Comparison of ENCODE assay signal across 24 mouse cellular contexts in the genomic region with DNA sequence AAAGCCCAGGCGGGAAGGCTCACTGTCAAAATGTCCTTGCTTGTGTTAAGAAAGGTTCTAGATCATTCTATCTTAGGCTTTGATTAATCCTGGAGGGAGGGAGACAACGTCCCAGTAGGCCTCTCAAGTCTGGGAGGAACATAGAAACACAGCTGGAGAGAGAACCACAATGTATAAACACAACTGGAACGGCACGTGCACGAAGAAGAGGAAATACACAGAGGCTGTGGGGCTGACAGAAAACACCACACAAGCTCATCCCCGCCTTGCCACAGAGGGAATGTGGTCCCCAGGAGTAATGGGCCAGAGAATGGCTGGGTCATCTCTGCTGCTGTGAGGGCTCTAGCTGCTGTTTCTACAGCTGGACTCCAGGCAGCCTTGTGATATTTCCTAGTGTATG. TPM values are rescaled to one million over a fixed set of nuclear protein-coding genes. Genes with fewer than 3 reads are reported as not detected.
DNase-seq lines count a peak whose midpoint lies in the region; ATAC-seq and TF ChIP-seq lines count a peak whose summit lies in the region.
"Had no signal": no experiment of that assay in that cellular context is flagged by ENCODE, and none has a peak within 500 bp of the region (broad histone marks: within the 10 kb centered on the region; RNA-seq: fewer than 3 reads in every experiment).

No protein-coding gene starts in this region.

- no peak overlapping the region for H3K4me3 ChIP-seq in heart, embryonic 10.5 days
- H3K4me3 ChIP-seq in intestine, embryonic 16.5 days (ENCODE audit: low read length): no peak overlapping the region
- H3K4me3 ChIP-seq in intestine, postnatal 0 days (ENCODE audit: low read depth, low read length): no peak overlapping the region
- H3K4me3 ChIP-seq in lung, postnatal 0 days (ENCODE audit: low read depth, low read length): no peak overlapping the region
- no peak overlapping the region for H3K4me3 ChIP-seq in stomach, postnatal 0 days (ENCODE audit: low read depth, low read length)
- H3K4me3 ChIP-seq: forebrain, embryonic 13.5 days; hindbrain, embryonic 12.5 days; liver, embryonic 13.5 days; neural tube, embryonic 15.5 days had no signal

- no peak overlapping the region for H3K9ac ChIP-seq in intestine, embryonic 16.5 days (ENCODE audit: low read depth, low read length)
- no peak overlapping the region for H3K9ac ChIP-seq in intestine, postnatal 0 days (ENCODE audit: low read depth, low read length)
- no peak overlapping the region for H3K9ac ChIP-seq in lung, postnatal 0 days (replicated peaks; ENCODE audit: low read depth)
- no peak overlapping the region for H3K9ac ChIP-seq in stomach, postnatal 0 days (ENCODE audit: low read length)
- H3K9ac ChIP-seq: forebrain, embryonic 13.5 days; hindbrain, embryonic 12.5 days; liver, embryonic 13.5 days; neural tube, embryonic 15.5 days had no signal

- intact Hi-C loops in heart, postnatal 36 days (cut with DNase I): no loop called here

- no peaks in the 10 kb centered on the region for H3K27me3 ChIP-seq in heart, embryonic 10.5 days (ENCODE audit: insufficient read depth, poor library complexity, severe bottlenecking)
- H3K27me3 ChIP-seq in intestine, embryonic 16.5 days (replicated peaks; ENCODE audit: control insufficient read depth, insufficient read depth, low read length): no peaks in the 10 kb centered on the region
- H3K27me3 ChIP-seq in intestine, postnatal 0 days (replicated peaks; ENCODE audit: control insufficient read depth, insufficient read depth, low read length): no peaks in the 10 kb centered on the region
- H3K27me3 ChIP-seq in lung, postnatal 0 days (replicated peaks; ENCODE audit: insufficient read depth, low read length): no peaks in the 10 kb centered on the region
- H3K27me3 ChIP-seq in stomach, postnatal 0 days (ENCODE audit: control insufficient read depth, insufficient read depth, low read length): no peaks in the 10 kb centered on the region
- H3K27me3 ChIP-seq: forebrain, embryonic 13.5 days; hindbrain, embryonic 12.5 days; liver, embryonic 13.5 days; neural tube, embryonic 15.5 days had no signal

- TF ChIP-seq EP300 in lung, postnatal 0 days (IDR thresholded peaks at IDR 0.05): no peak
- TF ChIP-seq EP300 in stomach, postnatal 0 days (optimal IDR thresholded peaks at IDR 0.05): no peak

- peak overlapping the region; percentile 37; the same call in 1 of the 2 replicates for H3K27ac ChIP-seq in heart, embryonic 10.5 days
- H3K27ac ChIP-seq in intestine, embryonic 16.5 days (ENCODE audit: low read length): 0 out of 2 replicates have a peak overlapping the region, but pooled peaks have one; percentile 15
- H3K27ac ChIP-seq in intestine, postnatal 0 days (ENCODE audit: low read depth, low read length): no peak overlapping the region
- no peak overlapping the region for H3K27ac ChIP-seq in lung, postnatal 0 days (ENCODE audit: low read length)
- H3K27ac ChIP-seq in stomach, postnatal 0 days (replicated peaks): no peak overlapping the region; the same call in 1 of the 2 replicates
- H3K27ac ChIP-seq: forebrain, embryonic 13.5 days; hindbrain, embryonic 12.5 days; liver, embryonic 13.5 days; neural tube, embryonic 15.5 days had no signal

- DNase-seq in heart, embryonic 10.5 days (ENCODE audit: low spot score): no peak
- no peak for DNase-seq in heart, postnatal 36 days
- DNase-seq in lung, postnatal 0 days (ENCODE audit: low spot score): peak; percentile 39
- no peak for DNase-seq in stomach, postnatal 0 days (ENCODE audit: low spot score)
- no peak for DNase-seq in right cerebral cortex, adult 2 months (ENCODE audit: low spot score in 2 of 2)
- DNase-seq: adrenal gland, postnatal 25 days; cerebellum, adult 8-10 months; gastrocnemius, postnatal 36 days; kidney, adult 18-20 months; kidney, postnatal 4 days; liver, embryonic 13.5 days; right cerebral cortex, postnatal 14 days had no signal

- TF ChIP-seq CTCF in intestine, postnatal 0 days (IDR thresholded peaks at IDR 0.05; ENCODE audit: low read depth): no peak
- no peak for TF ChIP-seq CTCF in lung, postnatal 0 days (IDR thresholded peaks at IDR 0.05)
- no peak for TF ChIP-seq CTCF in stomach, postnatal 0 days (IDR thresholded peaks at IDR 0.05; ENCODE audit: low read depth)

- peaks cover 9% of the 10 kb centered on the region for H3K36me3 ChIP-seq in heart, embryonic 10.5 days
- no peaks in the 10 kb centered on the region for H3K36me3 ChIP-seq in intestine, embryonic 16.5 days (ENCODE audit: control insufficient read depth, insufficient read depth, low read length)
- H3K36me3 ChIP-seq in intestine, postnatal 0 days (ENCODE audit: control insufficient read depth, insufficient read depth): no peaks in the 10 kb centered on the region
- no peaks in the 10 kb centered on the region for H3K36me3 ChIP-seq in lung, postnatal 0 days (ENCODE audit: insufficient read depth, low read length)
- H3K36me3 ChIP-seq in stomach, postnatal 0 days (ENCODE audit: control insufficient read depth, insufficient read depth, low read length): no peaks in the 10 kb centered on the region
- H3K36me3 ChIP-seq: hindbrain, embryonic 12.5 days; liver, embryonic 13.5 days; neural tube, embryonic 15.5 days had no signal

- 82% methylated on average over 6 of the region's 6 CpGs for WGBS in heart, embryonic 10.5 days
- 53% methylated on average over 6 of the region's 6 CpGs for WGBS in intestine, embryonic 16.5 days
- 64% methylated on average over 6 of the region's 6 CpGs for whole genome bisulfite sequencing in intestine, postnatal 0 days
- WGBS in lung, postnatal 0 days: 43% methylated on average over 6 of the region's 6 CpGs
- 36% methylated on average over 6 of the region's 6 CpGs for WGBS in stomach, postnatal 0 days

- H3K4me2 ChIP-seq in intestine, embryonic 16.5 days (ENCODE audit: low read depth, low read length): no peak overlapping the region
- H3K4me2 ChIP-seq in intestine, postnatal 0 days (replicated peaks; ENCODE audit: low read depth): no peak overlapping the region
- H3K4me2 ChIP-seq in lung, postnatal 0 days (replicated peaks; ENCODE audit: low read depth, low read length): no peak overlapping the region
- no peak overlapping the region for H3K4me2 ChIP-seq in stomach, postnatal 0 days (replicated peaks; ENCODE audit: low read depth)
- H3K4me2 ChIP-seq: forebrain, embryonic 13.5 days; hindbrain, embryonic 12.5 days; liver, embryonic 13.5 days; midbrain, embryonic 11.5 days; neural tube, embryonic 15.5 days had no signal

- H3K9me3 ChIP-seq in heart, embryonic 10.5 days: no peaks in the 10 kb centered on the region
- no peaks in the 10 kb centered on the region for H3K9me3 ChIP-seq in intestine, embryonic 16.5 days (ENCODE audit: control insufficient read depth, low read length)
- no peaks in the 10 kb centered on the region for H3K9me3 ChIP-seq in intestine, postnatal 0 days (ENCODE audit: control insufficient read depth)
- H3K9me3 ChIP-seq in lung, postnatal 0 days (ENCODE audit: low read length): no peaks in the 10 kb centered on the region
- no peaks in the 10 kb centered on the region for H3K9me3 ChIP-seq in stomach, postnatal 0 days (ENCODE audit: control insufficient read depth, low read length)
- H3K9me3 ChIP-seq: forebrain, embryonic 13.5 days; hindbrain, embryonic 12.5 days; liver, embryonic 13.5 days; neural tube, embryonic 15.5 days had no signal

- ATAC-seq in intestine, embryonic 16.5 days: peak; percentile 48; the same call in 1 of the 2 replicates
- ATAC-seq in intestine, postnatal 0 days: no peak
- peak; percentile 37; the same call in 1 of the 2 replicates for ATAC-seq in lung, postnatal 0 days
- peak; percentile 46; the same call in 1 of the 2 replicates for ATAC-seq in stomach, postnatal 0 days (ENCODE audit: low FRiP score, low TSS enrichment)
- ATAC-seq: CD4-positive, CD25-positive, alpha-beta regulatory T cell, adult 4 months; forebrain, embryonic 13.5 days had no signal

- H3K4me1 ChIP-seq in heart, embryonic 10.5 days: peaks cover 79% of the 10 kb centered on the region
- H3K4me1 ChIP-seq in intestine, embryonic 16.5 days (ENCODE audit: control insufficient read depth, insufficient read depth, low read length): peaks cover 3% of the 10 kb centered on the region; the same call in 1 of the 2 replicates
- no peaks in the 10 kb centered on the region for H3K4me1 ChIP-seq in intestine, postnatal 0 days (replicated peaks; ENCODE audit: control insufficient read depth, insufficient read depth, low read length)
- no peaks in the 10 kb centered on the region; the same call in 1 of the 2 replicates for H3K4me1 ChIP-seq in lung, postnatal 0 days (ENCODE audit: insufficient read depth, low read depth, low read length)
- H3K4me1 ChIP-seq in stomach, postnatal 0 days (replicated peaks; ENCODE audit: control insufficient read depth, insufficient read depth): no peaks in the 10 kb centered on the region
- H3K4me1 ChIP-seq: liver, embryonic 13.5 days; neural tube, embryonic 15.5 days had no signal

RNA-seq across cellular contexts. Expression of gene Arhgap44, which starts 48.9 kb away (rescaled TPM):
- 8.4 and 11.3 TPM in 2 replicates for polyA plus RNA-seq in heart, embryonic 10.5 days (2016; fragmentation: Nextera tagmentation; extraction: Ambion mirVana)
- total RNA-seq in heart, postnatal 36 days (2021): 10 to 100 TPM; 20.8 to 24.3 TPM
- 4.2 and 5.9 TPM in 2 replicates for polyA plus RNA-seq in intestine, embryonic 16.5 days (2015; fragmentation: Nextera tagmentation; extraction: Ambion mirVana)
- polyA plus RNA-seq in intestine, postnatal 0 days (2015; fragmentation: Nextera tagmentation; extraction: Ambion mirVana): 10.2 and 11.1 TPM in 2 replicates
- polyA plus RNA-seq in lung, postnatal 0 days (2015; fragmentation: Nextera tagmentation; extraction: Ambion mirVana): 31.2 and 33.7 TPM in 2 replicates
- polyA plus RNA-seq in stomach, postnatal 0 days (2015; fragmentation: Nextera tagmentation; extraction: Ambion mirVana): 2.9 and 3.1 TPM in 2 replicates
- total RNA-seq: megakaryocyte progenitor cell, adult 5-6 weeks had no signal

RNA-seq across cellular contexts. Expression of gene 1700086D15Rik, which starts 52.0 kb away (rescaled TPM):
- 0.14 and 0.16 TPM in 2 replicates for polyA plus RNA-seq in heart, embryonic 10.5 days (2016; fragmentation: Nextera tagmentation; extraction: Ambion mirVana)
- not detected for total RNA-seq in heart, postnatal 36 days (2021)
- polyA plus RNA-seq in intestine, embryonic 16.5 days (2015; fragmentation: Nextera tagmentation; extraction: Ambion mirVana): not detected in 2 replicates
- polyA plus RNA-seq in intestine, postnatal 0 days (2015; fragmentation: Nextera tagmentation; extraction: Ambion mirVana): 0.13 TPM in 1 of 2 replicates, not detected in the other
- polyA plus RNA-seq in lung, postnatal 0 days (2015; fragmentation: Nextera tagmentation; extraction: Ambion mirVana): 0.29 and 0.32 TPM in 2 replicates
- 0.12 TPM in 1 of 2 replicates, not detected in the other for polyA plus RNA-seq in stomach, postnatal 0 days (2015; fragmentation: Nextera tagmentation; extraction: Ambion mirVana)
- total RNA-seq: adrenal gland, postnatal 25 days; megakaryocyte progenitor cell, adult 5-6 weeks; midbrain, postnatal 0 days had no signal
- polyA plus RNA-seq: CD4-positive, CD25-positive, alpha-beta regulatory T cell, adult 4 months; embryonic facial prominence, embryonic 14.5 days; forebrain, embryonic 13.5 days; hindbrain, embryonic 12.5 days; kidney, embryonic 16.5 days; liver, embryonic 13.5 days; midbrain, embryonic 11.5 days; urinary bladder, adult 2 months had no signal

RNA-seq across cellular contexts. Expression of gene Myocd, which starts 58.1 kb away (rescaled TPM):
- 53.2 and 73.8 TPM in 2 replicates for polyA plus RNA-seq in heart, embryonic 10.5 days (2016; fragmentation: Nextera tagmentation; extraction: Ambion mirVana)
- total RNA-seq in heart, postnatal 36 days (2021): 10 to 100 TPM; 69.4 to 81.2 TPM
- 20.0 and 23.9 TPM in 2 replicates for polyA plus RNA-seq in intestine, embryonic 16.5 days (2015; fragmentation: Nextera tagmentation; extraction: Ambion mirVana)
- 17.0 and 20.6 TPM in 2 replicates for polyA plus RNA-seq in intestine, postnatal 0 days (2015; fragmentation: Nextera tagmentation; extraction: Ambion mirVana)
- 3.0 and 3.7 TPM in 2 replicates for polyA plus RNA-seq in lung, postnatal 0 days (2015; fragmentation: Nextera tagmentation; extraction: Ambion mirVana)
- polyA plus RNA-seq in stomach, postnatal 0 days (2015; fragmentation: Nextera tagmentation; extraction: Ambion mirVana): 21.6 and 22.7 TPM in 2 replicates
- total RNA-seq: megakaryocyte progenitor cell, adult 5-6 weeks had no signal

Comparison
In these comparisons a context has a peak if more than half of its experiments do, and no peak if none do; other contexts are left out.
1. H3K27ac ChIP-seq: peak in heart, embryonic 10.5 days (single experiment) and intestine, embryonic 16.5 days (single experiment); none in intestine, postnatal 0 days (single experiment), lung, postnatal 0 days (single experiment) and stomach, postnatal 0 days (single experiment).